Mouse (Mus musculus) forebrain, embryonic 16.5 days (tissue): ENCODE results near the gene Adamts14. TPM values are rescaled to one million over a fixed set of nuclear protein-coding genes. Genes with fewer than 3 reads are reported as not detected.

Source experiments
- ATAC-seq: fragments of 200-750 bp; cut with Nextera tagmentation; 2 replicates; pipeline ENCODE4 v1.8.0; 2017; ENCODE audit warnings: mild to moderate bottlenecking, moderate library complexity
- H3K27ac ChIP-seq: fragments of 300-500 bp; sonication (generic); 2 replicates; pipeline ENCODE4 v1.5.1; 2014; ENCODE audit warnings: low read length, control low read depth
- H3K27me3 ChIP-seq: fragments of 300-500 bp; sonication (generic); replicated peaks from 2 replicates; pipeline ENCODE4 v1.6.1; 2014; ENCODE audit warnings: low read length; ENCODE audit not compliant: control insufficient read depth, insufficient read depth
- H3K36me3 ChIP-seq: fragments of 300-500 bp; sonication (generic); 2 replicates; pipeline ENCODE4 v1.6.1; 2014; ENCODE audit not compliant: control insufficient read depth, insufficient read depth
- H3K4me1 ChIP-seq: fragments of 300-500 bp; sonication (generic); replicated peaks from 2 replicates; pipeline ENCODE4 v1.6.1; 2014; ENCODE audit warnings: low read length; ENCODE audit not compliant: control insufficient read depth, insufficient read depth
- H3K4me2 ChIP-seq: fragments of 300-500 bp; sonication (generic); 2 replicates; pipeline ENCODE4 v1.6.1; 2014; ENCODE audit warnings: mild to moderate bottlenecking, low read length, control low read depth
- H3K4me3 ChIP-seq: fragments of 300-500 bp; sonication (generic); replicated peaks from 2 replicates; pipeline ENCODE4 v1.5.1; 2014; ENCODE audit warnings: mild to moderate bottlenecking, low read length, control low read depth
- H3K9ac ChIP-seq: fragments of 300-500 bp; sonication (generic); replicated peaks from 2 replicates; pipeline ENCODE4 v1.6.1; 2014; ENCODE audit warnings: low read depth, low read length, control low read depth
- H3K9me3 ChIP-seq: fragments of 300-500 bp; sonication (generic); 2 replicates; pipeline ENCODE4 v1.6.1; 2016; ENCODE audit warnings: low read length; ENCODE audit not compliant: control insufficient read depth
- WGBS: fragments of 180-500 bp; shearing (Covaris S2); extraction: QIAGEN DNeasy Blood & Tissue Kit; methylation state at CpG from one replicate; pipeline ENCODE4 v1.1.7; 2014; 5-methylcytosine and 5-hydroxymethylcytosine counted together
- polyA plus RNA-seq: library from polyadenylated mRNA; unstranded; fragments of >200 nt; fragmentation: Nextera tagmentation; extraction: Ambion mirVana; gene quantifications from 2 replicates; pipeline ENCODE4 v1.2.1, GENCODE M21; 2015

The Adamts14 gene
- polyA plus RNA-seq, 1 experiment from 2014 or later: 0.10 TPM

DNA sequence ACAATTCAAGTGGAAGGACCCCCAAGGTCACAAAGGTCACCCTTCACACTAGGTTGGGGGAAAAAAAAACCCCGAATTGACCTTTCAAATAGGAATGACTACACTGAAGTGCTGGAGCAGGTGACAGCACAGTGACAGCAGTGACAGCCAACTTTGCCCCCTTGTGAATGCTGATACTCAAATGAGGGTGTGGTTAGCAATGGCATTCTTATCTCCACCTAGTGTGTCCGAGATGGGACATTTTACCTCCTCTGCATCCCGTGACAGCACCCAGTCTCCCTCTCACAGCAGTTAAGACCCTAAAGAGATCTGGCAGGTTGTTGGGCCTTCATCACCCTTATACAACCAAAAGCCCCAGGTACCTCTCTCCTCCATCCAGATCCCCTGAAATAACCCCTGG lies 123.8 kb downstream of the Adamts14 start:
- ATAC-seq: no peak
- Histone ChIP-seq H3K36me3 (no peaks in the 10 kb centered on the region), H3K27me3 (no peaks in the 10 kb centered on the region), H3K4me3 (no peak overlapping the region), H3K27ac (no peak overlapping the region), H3K9me3 (no peaks in the 10 kb centered on the region), H3K9ac (no peak overlapping the region), H3K4me1 (peaks cover 5% of the 10 kb centered on the region), H3K4me2 (no peak overlapping the region)
- 89% methylated on average over 3 of the region's 3 CpGs for WGBS

DNA sequence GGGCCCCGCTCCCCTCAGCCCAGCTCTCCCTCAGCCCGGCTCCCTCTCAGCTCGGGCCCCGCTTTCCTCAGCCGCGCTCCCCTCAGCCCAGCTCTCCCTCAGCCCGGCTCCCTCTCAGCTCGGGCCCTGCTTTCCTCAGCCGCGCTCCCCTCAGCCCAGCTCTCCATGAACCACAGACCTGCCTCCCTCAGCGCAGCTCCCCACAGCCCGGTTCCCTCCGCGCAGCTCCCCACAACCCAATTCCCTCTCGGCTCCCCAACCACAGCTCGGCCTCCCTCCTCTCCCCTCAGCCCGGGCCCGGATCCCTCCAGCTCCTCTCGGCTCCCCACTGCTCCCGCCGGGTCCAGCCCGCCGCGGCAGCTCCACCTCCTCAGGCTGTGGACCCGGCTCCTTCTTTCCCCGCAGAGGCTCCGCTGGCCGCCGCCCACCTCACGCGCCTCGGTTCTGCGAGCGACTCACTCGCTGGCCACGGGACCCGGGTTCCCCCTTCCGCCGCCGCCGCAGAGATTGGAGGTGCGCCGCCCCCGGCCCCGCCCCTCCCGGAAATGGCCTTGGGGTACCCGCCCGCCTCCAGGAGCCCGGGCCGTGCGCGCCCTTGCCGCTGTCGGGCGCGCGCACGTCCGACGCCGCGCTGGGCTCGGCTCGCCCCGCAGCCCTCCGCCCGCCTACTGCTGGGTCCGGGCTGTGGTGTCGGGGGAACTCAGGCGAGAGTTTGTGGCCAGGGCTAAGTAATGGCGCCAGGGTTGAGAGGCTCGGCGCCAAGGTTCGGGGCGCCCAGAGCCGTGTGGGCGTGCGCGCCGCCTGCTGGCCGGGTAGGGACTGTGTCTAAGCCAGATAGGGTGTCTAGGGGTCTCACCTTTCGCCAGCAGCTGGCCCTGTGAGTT lies 125.8 kb downstream of the Adamts14 start, which contains the start of gene Sgpl1:
Sgpl1 (minus strand) TSS at position 547 of the 884 bp plus-strand sequence.
- H3K9ac ChIP-seq: peak within 1 kb of the TSS; percentile 76
- no peaks in the 10 kb centered on the region for H3K27me3 ChIP-seq
- H3K9me3 ChIP-seq: no peaks in the 10 kb centered on the region
- H3K4me2 ChIP-seq: peak within 1 kb of the TSS; percentile 74
- ATAC-seq: peak; percentile 89
- 0 out of 2 replicates have a peak, but pooled peaks cover 2% of the 10 kb centered on the region for H3K36me3 ChIP-seq
- peak within 1 kb of the TSS; percentile 97 for H3K27ac ChIP-seq
- H3K4me1 ChIP-seq: peaks cover 5% of the 10 kb centered on the region
- H3K4me3 ChIP-seq: peak within 1 kb of the TSS; percentile 81
- WGBS: 1% methylated on average over 82 of the region's 82 CpGs

Other genes with a start within 250 kb of the Adamts14 start
- 12.9 and 16.1 TPM in 2 replicates for gene Pcbd1, start 184.1 kb downstream of the Adamts14 start, polyA plus RNA-seq
- 64.0 and 69.2 TPM in 2 replicates for gene Sgpl1, start 125.7 kb downstream of the Adamts14 start, polyA plus RNA-seq
- gene Tbata, start 101.5 kb downstream of the Adamts14 start, polyA plus RNA-seq: 1.3 and 1.5 TPM in 2 replicates
- gene Prf1, start 24.4 kb upstream of the Adamts14 start, polyA plus RNA-seq: not detected in 2 replicates
- 17.1 and 18.0 TPM in 2 replicates for gene Pald1, start 110.1 kb upstream of the Adamts14 start, polyA plus RNA-seq
- gene Nodal, start 144.5 kb upstream of the Adamts14 start, polyA plus RNA-seq: 0.10 and 0.15 TPM in 2 replicates
- 78.2 and 88.4 TPM in 2 replicates for gene Eif4ebp2, start 179.2 kb upstream of the Adamts14 start, polyA plus RNA-seq
- gene Lrrc20, start 202.4 kb upstream of the Adamts14 start, polyA plus RNA-seq: 25.7 and 28.1 TPM in 2 replicates